Mouse (Mus musculus) heart, adult 11 months (tissue): ENCODE data around the gene Sync.

ENCODE experiments used
- DNase-seq: peaks from one replicate; pipeline ENCODE4 v3.0.0; 2022

Sync gene

DNA sequence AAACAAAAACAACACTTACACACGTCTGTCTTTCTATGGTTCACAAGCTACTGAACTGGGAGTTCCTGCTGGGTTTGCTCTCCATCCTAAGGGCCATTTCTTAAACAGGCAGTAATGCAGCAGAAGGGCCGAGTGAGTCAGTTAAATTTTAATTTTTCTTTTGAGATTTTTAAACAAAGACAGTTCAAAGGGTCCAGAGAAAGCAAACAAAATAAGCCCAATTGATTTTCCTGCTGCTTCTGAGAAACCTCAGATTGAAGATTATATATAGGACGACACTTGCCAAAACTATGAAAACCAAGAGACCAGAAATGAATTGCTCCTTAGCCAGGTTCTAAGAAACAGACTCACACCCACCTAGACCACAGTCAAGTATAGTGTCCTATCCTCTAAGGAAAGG lies 26.5 kb downstream of the Sync start:
- no peak for DNase-seq

DNA sequence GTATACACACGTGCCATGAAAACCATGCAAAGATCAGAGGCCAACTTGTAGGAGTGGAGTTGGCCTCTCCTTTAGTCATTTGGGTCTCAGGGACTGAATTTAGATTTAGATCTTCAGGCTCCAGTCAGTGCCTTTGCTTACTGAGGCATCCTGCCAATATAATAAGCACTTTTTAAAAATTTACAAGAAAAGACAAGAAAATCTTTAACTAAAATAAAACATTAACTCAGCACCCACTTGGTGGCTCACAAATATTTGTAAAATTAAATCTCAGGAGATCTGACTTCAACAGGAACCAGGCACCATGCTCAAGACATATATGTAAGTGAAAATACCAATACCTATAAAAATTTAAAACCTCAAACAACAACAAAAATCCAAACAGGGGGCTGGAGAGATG lies 33.5 kb downstream of the Sync start:
- no peak for DNase-seq

DNA sequence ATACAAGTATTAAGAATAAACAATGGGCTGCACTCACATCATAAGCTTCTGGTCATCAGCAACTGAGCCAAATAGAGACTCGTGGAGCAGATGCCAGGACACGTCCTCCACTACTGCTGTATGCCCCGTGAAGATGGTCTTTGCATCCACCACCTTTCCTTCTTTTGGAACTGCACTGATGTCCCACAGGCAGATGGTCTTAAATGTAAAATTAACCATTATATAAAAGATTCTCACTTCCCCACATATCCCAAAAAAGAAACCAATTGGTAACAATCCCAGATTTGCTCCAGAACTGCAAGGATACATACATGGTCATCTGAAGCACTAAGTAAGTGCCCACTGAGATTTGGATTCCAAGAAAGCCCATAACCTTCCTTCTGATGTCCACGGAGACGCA lies 34.6 kb downstream of the Sync start:
- DNase-seq, result no peak

DNA sequence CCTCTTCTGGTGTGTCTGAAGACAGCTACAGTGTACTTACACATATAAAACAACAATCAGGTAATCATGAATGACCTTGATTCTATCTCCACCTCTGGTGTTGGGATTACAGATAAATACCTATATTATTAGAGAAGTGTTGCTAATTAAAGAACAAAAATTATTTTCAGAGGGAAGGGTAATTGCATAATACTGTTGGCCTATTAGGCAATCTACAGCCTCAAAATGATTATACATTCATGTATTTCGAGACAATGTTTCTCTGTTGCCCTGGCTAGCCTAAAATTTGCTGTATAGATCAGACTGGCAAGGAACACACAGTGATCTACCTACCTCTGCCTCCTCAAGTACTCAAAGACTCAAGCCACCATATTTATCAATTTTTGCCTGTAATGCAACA lies 36.1 kb downstream of the Sync start:
- DNase-seq, result no peak

DNA sequence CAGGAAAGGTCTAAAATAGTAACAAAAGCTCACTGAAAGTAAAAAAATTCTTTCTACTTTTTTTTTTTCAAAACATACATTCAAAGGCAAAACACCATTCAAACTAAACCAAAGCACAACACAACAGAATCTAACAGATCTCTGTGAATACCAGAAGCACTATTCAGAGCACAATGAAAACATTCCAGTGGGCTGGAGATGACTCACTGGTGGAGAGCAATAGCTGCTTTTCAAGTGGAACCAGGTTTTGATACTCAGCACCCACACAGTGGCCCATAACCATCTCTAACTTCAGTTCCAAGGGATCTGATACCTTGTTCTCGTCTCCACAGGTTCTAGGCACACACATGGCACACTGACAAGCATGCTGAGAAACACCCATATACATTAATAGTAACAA lies 37.3 kb downstream of the Sync start:
- DNase-seq, result no peak

DNA sequence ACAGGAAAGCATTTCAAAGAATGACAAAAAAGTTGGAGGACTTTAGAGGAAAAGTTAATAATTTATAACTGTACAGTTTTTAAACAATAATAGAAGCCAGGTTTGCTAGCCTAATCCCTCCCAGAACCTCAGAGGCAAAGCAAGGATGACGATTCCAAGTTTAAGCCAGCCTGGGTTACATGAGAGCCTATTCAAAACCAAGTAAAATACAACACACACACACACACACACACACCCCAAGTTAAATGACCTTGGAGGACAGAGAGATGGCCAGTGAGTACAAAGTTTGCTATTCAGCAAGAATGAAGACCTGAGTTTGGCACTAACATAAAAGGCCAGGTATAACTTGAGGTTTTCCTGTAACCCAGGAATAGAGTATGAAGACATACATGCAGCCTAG lies 38.8 kb downstream of the Sync start:
- no peak for DNase-seq

DNA sequence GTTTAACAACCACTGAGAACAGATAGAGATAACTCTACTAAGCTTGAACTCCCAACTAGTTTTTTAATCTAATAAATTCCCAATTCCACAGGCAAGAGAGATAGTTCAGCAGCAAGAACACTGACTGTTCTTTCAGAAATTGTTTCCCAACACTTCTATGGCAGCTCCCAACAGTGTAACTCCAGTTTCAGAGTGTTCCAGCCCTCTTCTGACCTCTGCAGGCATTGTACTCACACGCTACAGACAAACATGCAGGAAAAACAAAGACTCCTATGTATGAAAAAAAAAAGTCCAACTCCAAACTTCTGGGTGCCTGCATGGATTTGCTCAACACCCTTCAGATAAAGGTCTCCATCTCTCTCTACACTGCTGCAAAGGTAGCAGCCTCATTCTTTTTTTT lies 45.4 kb downstream of the Sync start:
- DNase-seq, result no peak

DNA sequence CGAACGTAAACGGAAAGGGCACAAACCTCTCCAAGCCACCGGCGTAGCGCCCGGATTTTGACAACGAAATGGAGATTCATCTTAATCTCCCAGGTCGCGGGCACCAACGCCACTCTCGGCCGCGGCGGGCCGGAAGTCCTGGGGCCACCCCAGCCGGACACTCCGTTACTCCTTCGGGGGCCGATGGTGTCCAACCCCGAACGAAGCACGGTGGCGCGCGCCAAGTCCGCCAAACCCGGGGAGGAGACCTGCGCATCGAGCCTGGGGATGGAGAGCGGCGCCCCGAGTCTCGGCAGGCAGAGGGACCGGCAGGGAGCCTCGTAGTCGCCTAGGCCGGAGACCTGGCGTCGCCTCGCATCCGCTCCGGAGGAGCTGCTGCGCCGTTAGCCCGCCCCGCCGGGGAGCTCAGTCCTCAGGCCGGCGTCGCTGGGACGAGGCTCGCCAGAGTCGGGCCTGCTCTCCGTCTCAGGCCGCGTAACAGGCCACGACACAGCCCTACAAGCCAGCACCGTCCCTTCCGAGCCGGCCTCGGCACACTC lies 47.3 kb downstream of the Sync start:
- no peak for DNase-seq

DNA sequence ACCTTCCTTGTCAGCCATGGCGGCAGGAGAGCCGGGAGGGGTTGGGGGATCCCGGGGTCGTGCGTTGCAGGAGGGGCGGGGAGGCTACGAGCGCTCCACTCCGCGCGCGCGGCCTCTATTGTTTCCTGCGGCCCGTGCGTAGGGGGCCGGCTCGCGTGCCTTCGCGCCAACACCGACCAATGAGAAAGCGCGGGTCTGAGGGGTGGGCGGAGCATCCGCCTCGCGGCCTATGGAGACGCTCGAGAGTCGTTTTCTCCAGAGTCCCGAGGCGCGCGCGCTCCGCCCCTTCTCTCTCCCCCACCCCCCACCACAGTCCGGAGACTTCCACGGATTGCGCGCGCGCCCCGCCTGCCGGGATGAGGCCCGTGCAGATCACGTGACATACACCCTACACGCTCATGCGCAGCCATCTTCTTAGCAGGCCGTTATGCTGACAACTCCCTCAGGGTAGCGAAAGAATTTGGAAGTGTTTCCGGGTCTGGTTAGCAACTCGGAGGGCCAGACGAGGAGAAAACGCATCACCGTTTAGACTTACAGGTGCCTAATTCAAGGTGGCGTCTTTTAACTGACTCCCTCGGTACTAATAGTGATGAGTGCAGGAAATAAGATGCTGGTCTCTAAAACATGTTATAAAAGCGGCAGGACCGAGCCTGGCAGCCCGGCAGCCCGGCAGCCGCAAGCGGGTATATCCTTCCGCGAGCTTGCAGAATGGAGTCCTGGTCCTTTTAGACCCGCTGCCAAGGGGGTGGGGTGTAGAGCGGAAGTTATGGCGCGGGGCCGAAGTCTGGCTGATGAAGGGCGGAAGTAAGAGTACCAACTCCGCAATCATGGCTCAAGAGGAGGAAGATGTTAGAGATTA lies 48.0 kb downstream of the Sync start, which contains the start of the genes Rbbp4 and Zbtb8os:
Gene Rbbp4, minus strand, starts transcription at position 155 of the 859 bp plus-strand sequence.
Gene Zbtb8os, plus strand, starts transcription at position 480 of the 859 bp plus-strand sequence.
- DNase-seq, result peak; percentile 100

DNA sequence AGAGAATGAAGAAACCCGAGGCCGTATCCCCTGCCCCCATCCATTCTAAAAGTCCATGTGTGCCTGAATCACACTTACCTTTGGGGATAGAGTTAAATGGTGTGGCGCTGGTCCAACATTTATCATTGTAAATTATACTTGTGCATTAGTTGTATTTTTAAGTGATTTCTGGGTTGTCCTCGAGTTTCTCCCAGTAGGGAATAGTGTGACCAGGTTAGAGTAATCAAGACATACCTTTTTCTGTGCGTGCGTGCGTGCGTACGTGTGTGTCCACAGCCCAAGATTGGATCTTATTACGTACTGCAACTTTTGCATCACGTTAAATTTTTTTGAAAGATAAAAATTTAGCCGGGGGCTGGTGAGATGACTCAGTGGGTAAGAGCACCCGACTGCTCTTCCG lies 48.9 kb downstream of the Sync start:
- peak; percentile 90 for DNase-seq

DNA sequence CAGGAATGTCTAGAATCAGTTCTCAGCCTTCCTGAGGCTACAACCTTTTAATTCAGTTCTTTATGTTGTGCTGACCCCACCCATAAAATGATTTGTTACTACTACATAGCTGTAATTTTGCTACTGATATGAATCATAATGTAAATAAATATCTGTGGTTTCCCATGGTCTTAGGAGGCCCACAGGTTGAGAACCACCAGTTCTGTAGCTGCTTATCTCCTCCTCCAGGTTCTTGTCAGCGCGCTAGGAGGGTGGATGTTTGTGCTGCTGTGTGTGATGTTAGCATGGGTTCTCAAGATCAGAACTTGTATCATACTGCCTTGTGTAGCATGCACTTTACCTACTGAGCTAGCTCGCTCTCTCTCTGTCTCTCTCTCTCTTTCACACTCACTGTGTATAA lies 52.3 kb downstream of the Sync start:
- DNase-seq, result no peak

DNA sequence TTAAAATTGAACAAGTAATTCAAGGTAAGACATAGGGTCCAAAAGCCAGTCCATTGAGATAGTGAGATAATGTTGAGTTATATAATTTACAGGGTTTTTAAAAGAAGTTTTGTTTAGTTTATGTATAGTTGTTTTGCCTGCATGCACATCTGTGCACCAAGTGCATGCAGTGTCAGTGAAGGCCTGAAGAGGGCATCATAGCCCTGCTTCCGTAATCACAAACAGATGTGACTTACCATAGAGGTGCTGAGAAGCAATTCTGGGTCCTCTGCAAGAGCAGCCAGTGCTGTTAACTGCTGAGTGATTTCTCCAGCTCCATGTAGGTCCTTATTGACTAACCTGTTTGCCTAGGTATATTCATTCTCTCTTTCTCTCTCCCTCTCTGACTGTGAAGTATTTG lies 54.5 kb downstream of the Sync start:
- no peak for DNase-seq

DNA sequence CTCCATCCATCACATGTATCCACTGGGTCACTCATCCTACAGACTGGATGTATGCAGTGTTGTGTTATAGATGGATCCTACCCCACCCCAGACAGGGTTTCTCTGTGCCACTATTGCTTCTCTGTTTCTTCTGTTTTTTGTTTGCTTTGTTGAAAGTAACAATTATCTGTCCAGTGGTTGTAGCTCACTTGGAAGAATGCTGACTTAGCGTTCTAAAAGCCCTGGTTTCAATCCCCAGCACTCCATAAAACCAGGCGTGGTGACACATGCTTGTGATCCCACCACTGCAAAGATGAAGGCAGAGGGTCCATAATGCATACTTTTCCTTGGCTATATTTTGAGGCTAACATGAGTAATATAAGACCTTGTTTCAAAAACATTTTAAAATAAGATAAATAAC lies 55.3 kb downstream of the Sync start:
- no peak for DNase-seq

DNA sequence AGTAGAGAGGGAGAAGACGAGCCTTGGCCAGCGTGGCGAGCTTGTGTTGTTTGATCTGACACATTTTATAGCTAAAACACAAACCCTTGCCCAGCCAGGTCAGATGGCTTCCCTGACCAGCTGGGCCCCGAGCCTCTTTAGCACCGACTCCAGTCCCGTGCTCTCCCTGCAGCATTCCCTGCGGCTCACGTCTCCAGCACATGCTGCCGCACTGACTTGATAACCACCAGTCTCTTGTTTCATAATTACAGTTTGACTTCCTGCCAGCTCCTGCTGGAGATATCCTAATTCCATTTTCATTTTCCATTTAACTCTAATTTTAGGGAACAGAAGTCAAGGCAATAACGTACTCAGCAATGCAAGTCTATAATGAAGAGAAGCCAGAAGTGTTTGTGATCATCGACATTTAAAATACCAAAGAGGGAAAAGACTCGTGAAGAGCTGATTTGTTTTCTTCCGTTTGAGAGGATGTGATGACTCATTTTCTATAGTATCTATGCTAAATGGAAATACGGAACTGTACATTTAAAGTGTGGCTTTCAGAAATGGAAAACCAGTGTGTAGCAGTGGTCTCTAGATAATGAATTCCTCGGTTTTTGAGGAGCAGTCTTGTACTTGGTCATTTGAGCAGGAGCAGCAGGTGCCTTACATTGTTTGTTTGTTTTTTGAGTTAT lies 59.2 kb downstream of the Sync start:
- DNase-seq, result peak; percentile 95

DNA sequence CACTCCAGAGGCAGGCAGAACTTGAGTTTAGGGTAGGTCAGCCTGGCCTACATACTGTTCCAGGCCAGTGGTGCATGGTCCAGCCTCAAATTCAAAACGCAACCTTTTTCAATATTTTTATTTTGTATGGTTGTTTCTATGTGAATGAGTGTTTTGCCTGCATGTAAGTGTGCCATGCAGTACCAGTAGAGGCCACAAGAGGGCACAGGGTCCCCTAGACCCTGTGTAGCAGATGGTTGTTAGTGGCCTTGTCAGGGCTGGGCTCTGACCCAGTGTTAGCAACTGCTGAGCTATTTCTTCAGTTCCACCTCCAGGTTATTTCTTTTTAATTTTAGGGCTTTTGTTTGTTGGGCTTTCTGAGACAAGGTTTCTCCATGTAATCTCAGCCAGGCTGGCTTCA lies 63.2 kb downstream of the Sync start:
- peak; percentile 93 for DNase-seq

DNA sequence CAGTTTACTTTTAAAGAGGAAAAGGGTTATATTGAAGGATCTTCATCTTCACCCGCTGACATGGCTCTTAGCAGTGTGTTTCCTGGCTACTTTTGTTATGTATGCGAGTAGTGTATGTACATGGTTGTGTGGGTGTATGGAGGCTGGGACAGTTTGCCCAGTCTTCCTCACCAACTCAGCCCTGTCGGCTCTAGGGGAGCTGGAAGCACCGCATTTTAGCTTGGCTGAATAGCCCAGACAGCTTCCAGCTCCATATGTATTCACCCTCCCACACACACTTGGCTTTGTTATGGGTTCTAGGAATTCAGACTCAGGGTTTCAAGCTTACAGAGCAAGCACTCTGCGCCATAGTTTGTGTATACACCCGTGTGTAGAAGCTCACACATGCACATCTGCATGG lies 63.7 kb downstream of the Sync start:
- DNase-seq, result no peak

DNA sequence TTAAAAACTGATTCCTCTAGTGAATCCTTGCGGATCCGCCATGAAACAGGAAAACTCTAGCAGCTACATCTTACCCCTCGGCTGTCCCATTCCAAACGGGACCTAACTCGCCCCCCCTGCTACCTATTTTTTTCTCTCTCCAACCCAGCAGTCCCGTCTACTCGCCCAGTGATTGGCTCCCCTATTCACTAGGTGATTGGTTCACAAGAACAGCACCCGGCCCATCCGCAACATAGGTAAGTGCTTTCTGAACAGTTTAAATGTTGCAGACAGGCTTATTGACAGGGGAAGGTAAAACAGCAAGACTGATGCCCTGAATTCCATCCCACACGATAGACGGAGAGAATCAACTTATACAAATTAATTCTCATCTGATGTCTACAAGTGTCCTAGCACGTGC lies 65.8 kb downstream of the Sync start:
- no peak for DNase-seq

DNA sequence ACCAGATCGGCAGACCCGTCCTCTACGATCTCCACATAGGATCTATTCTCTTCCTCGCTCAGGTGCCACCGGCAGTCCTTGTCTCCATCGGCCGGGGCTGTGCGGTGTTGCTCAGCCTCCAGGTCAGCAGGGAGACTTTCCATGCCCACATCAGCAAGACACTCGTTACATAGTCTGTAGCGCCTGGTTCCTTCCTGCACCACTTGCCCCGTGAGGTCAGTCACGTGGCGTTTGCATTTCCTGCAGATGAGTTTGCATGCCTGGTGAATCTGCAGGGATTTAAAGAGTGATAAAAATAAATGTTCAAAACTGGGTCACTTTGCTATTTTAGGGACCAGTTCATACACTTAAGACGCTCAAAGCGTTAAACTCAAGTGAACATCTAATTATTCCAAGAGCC lies 66.8 kb downstream of the Sync start:
- peak; percentile 93 for DNase-seq

DNA sequence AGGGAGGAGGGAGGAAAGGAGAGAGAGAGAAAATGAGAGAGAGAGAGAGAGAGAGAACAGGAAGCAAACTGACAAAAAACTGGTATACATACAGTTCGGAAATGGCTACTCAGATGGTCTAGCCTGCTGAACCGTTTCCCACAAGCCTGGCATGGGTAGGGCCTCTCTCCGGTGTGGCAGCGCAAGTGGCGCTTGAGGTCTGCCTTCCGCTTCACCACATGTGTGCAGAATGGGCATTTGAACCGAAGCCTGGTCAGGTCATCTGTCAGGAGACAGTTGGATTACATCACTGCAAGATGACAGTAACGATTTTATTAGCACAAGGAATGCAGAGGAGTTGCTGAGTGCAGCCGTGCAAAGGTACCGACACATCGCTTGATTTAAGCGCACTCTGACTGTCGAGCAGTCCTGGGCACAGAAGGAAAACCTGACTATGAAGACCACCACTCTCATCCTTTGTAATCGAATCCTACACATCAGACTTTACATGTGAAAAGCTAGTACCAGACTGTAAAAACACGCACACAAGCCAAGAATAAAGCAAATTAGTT lies 70.3 kb downstream of the Sync start:
- no peak for DNase-seq
